ENCODE assay signal across 8 mouse cellular contexts in genomic region chr3:101108848-101109247, GRCm38 (mm10). TPM values are rescaled to one million over a fixed set of nuclear protein-coding genes. Genes with fewer than 3 reads are reported as not detected.
DNase-seq lines count a peak whose midpoint lies in the region; ATAC-seq lines count a peak whose summit lies in the region.

No protein-coding gene starts in this region.

- peak overlapping the region; percentile 83 for H3K4me3 ChIP-seq in hindbrain, embryonic 10.5 days
- peak overlapping the region; percentile 82 for H3K4me3 ChIP-seq in midbrain, embryonic 13.5 days (replicated peaks)

- 24% methylated on average over 5 of the region's 5 CpGs for WGBS in hindbrain, embryonic 10.5 days
- WGBS in midbrain, embryonic 13.5 days, result 25% methylated on average over 5 of the region's 5 CpGs

- H3K9me3 ChIP-seq in hindbrain, embryonic 10.5 days, result no peaks in the 10 kb centered on the region
- no peaks in the 10 kb centered on the region for H3K9me3 ChIP-seq in midbrain, embryonic 13.5 days

- H3K9ac ChIP-seq in midbrain, embryonic 13.5 days (replicated peaks), result peak overlapping the region; percentile 91; the same call in 1 of the 2 replicates

- ATAC-seq in midbrain, embryonic 13.5 days, result no peak
- no peak for ATAC-seq in granulocyte monocyte progenitor cell, adult 5-6 weeks (replicated peaks; ENCODE audit: poor library complexity, severe bottlenecking)
- ATAC-seq in CD4-positive, CD25-positive, alpha-beta regulatory T cell, adult 4 months, result no peak

- peak; percentile 32 for DNase-seq in embryo, embryonic 10 days (ENCODE audit: low spot score)
- DNase-seq in embryo, embryonic 9.5 days (ENCODE audit: extremely low spot score), result no peak
- DNase-seq in Muller cell, postnatal 12 days (ENCODE audit: inconsistent ontology term), result peak; percentile 24
- DNase-seq in hindbrain, embryonic 10.5 days (ENCODE audit: low spot score), result peak; percentile 45
- no peak for DNase-seq in right cerebral cortex, postnatal 14 days

- peaks cover 57% of the 10 kb centered on the region for H3K4me1 ChIP-seq in hindbrain, embryonic 10.5 days (replicated peaks)
- H3K4me1 ChIP-seq in midbrain, embryonic 13.5 days (replicated peaks), result peaks cover 58% of the 10 kb centered on the region

- peak overlapping the region; percentile 95 for H3K4me2 ChIP-seq in midbrain, embryonic 13.5 days (replicated peaks)

- H3K27ac ChIP-seq in hindbrain, embryonic 10.5 days, result peak overlapping the region; percentile 93
- H3K27ac ChIP-seq in midbrain, embryonic 13.5 days, result no peak overlapping the region

- no peaks in the 10 kb centered on the region for H3K36me3 ChIP-seq in hindbrain, embryonic 10.5 days
- no peaks in the 10 kb centered on the region for H3K36me3 ChIP-seq in midbrain, embryonic 13.5 days

- H3K27me3 ChIP-seq in hindbrain, embryonic 10.5 days (ENCODE audit: insufficient read depth, poor library complexity, severe bottlenecking), result peaks cover 37% of the 10 kb centered on the region
- peaks cover 4% of the 10 kb centered on the region; the same call in 1 of the 2 replicates for H3K27me3 ChIP-seq in midbrain, embryonic 13.5 days

RNA-seq across cellular contexts. Expression of gene Ptgfrn, which starts 1.2 kb away (rescaled TPM):
- 2.0 and 2.1 TPM in 2 replicates for polyA plus RNA-seq in hindbrain, embryonic 10.5 days (2016; fragmentation: Nextera tagmentation; extraction: Ambion mirVana)
- 2.3 TPM in 2 replicates for polyA plus RNA-seq in midbrain, embryonic 13.5 days (2015; fragmentation: Nextera tagmentation; extraction: Ambion mirVana)
- total RNA-seq in granulocyte monocyte progenitor cell, adult 5-6 weeks (2014; fragmentation: Nextera tagmentation), result not detected in 2 replicates
- 0.17 TPM in 1 of 2 replicates, not detected in the other for total RNA-seq in granulocyte monocyte progenitor cell, adult 5-6 weeks (2017)
- 1 to 10 TPM in 1 of 2 experiments, under 1 TPM in 1; 0.73 to 1.0 TPM for polyA plus RNA-seq in CD4-positive, CD25-positive, alpha-beta regulatory T cell, adult 4 months (2017; shearing (Covaris generic))

Comparison
In these comparisons a context has a peak if more than half of its experiments do, and no peak if none do; other contexts are left out.
1. DNase-seq: peak in embryo, embryonic 10 days (single experiment), Muller cell, postnatal 12 days (single experiment) and hindbrain, embryonic 10.5 days (single experiment); none in embryo, embryonic 9.5 days (single experiment) and right cerebral cortex, postnatal 14 days (single experiment).